8 mouse cellular contexts compared by ENCODE assay signal in the genomic region with DNA sequence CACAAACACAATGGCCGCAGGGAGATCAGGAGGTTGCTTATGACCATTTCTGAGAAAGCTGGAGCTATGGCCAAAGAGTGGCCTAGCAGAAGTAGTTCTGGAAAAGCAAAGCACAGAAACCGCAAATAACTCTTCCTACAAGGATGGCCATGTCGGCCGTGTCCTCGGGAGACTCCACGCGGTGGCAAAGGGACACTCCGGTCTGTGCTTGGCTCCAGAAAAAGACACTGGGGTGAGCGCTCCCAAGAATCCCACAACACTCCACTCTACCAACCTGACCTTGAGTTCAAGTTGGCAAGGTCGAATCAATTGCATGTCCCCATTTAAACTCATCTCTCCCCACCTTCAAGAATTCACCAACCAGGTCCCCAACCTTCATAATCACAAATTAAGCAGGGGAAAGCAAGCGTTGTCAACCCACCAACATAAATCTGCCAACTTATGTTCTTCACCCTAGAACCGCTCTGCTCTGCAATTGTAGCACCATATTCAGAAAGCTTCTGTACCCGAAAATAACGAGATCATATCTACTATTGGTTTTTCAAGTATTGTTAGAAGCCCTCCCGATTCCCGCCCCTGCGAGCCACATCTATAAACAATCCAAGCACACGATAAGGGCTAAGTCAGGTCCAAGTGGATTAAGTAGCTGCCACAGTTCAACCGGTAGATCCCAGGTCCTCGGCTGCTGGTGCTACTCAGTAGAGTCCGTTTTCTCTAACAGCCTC. TPM values are rescaled to one million over a fixed set of nuclear protein-coding genes. Genes with fewer than 3 reads are reported as not detected.
DNase-seq lines count a peak whose midpoint lies in the region; ATAC-seq and TF ChIP-seq lines count a peak whose summit lies in the region.

No protein-coding gene starts in this region.

- H3K4me1 ChIP-seq in lung, adult 2 months (ENCODE audit: control insufficient read depth, insufficient read depth, low read length), result peaks cover 4% of the 10 kb centered on the region; the same call in 1 of the 2 replicates
- H3K4me1 ChIP-seq in forebrain, postnatal 0 days (ENCODE audit: insufficient read depth), result 0 out of 2 replicates have a peak, but pooled peaks cover 6% of the 10 kb centered on the region
- peaks cover 7% of the 10 kb centered on the region; the same call in 1 of the 2 replicates for H3K4me1 ChIP-seq in intestine, embryonic 16.5 days (ENCODE audit: control insufficient read depth, insufficient read depth, low read length)
- H3K4me1 ChIP-seq in midbrain, embryonic 15.5 days, result peaks cover 30% of the 10 kb centered on the region

- no peak for TF ChIP-seq CTCF in lung, adult 2 months (IDR thresholded peaks at IDR 0.05; ENCODE audit: insufficient read depth, low read length)
- peak; percentile 14; the same call in 1 of the 2 replicates for TF ChIP-seq CTCF in forebrain, postnatal 0 days (IDR thresholded peaks at IDR 0.05; ENCODE audit: low read depth)

- H3K36me3 ChIP-seq in forebrain, postnatal 0 days (ENCODE audit: insufficient read depth), result no peaks in the 10 kb centered on the region
- no peaks in the 10 kb centered on the region for H3K36me3 ChIP-seq in intestine, embryonic 16.5 days (ENCODE audit: control insufficient read depth, insufficient read depth, low read length)
- no peaks in the 10 kb centered on the region for H3K36me3 ChIP-seq in midbrain, embryonic 15.5 days (replicated peaks)

- peak overlapping the region; percentile 75 for H3K4me3 ChIP-seq in lung, adult 2 months (replicated peaks; ENCODE audit: extremely low read depth, low read depth, low read length)
- peak overlapping the region; percentile 77 for H3K4me3 ChIP-seq in forebrain, postnatal 0 days (ENCODE audit: low read depth, low read length)
- peak overlapping the region; percentile 89 for H3K4me3 ChIP-seq in intestine, embryonic 16.5 days (ENCODE audit: low read length)
- H3K4me3 ChIP-seq in midbrain, embryonic 15.5 days, result peak overlapping the region; percentile 73

- no peaks in the 10 kb centered on the region for H3K9me3 ChIP-seq in forebrain, postnatal 0 days (ENCODE audit: low read length)
- H3K9me3 ChIP-seq in intestine, embryonic 16.5 days (ENCODE audit: control insufficient read depth, low read length), result no peaks in the 10 kb centered on the region
- no peaks in the 10 kb centered on the region for H3K9me3 ChIP-seq in midbrain, embryonic 15.5 days

- peak overlapping the region; percentile 95 for H3K27ac ChIP-seq in forebrain, postnatal 0 days (ENCODE audit: low read depth, low read length)
- peak overlapping the region; percentile 94 for H3K27ac ChIP-seq in intestine, embryonic 16.5 days (ENCODE audit: low read length)
- H3K27ac ChIP-seq in midbrain, embryonic 15.5 days, result peak overlapping the region; percentile 95; the same call in 1 of the 2 replicates

- H3K4me2 ChIP-seq in forebrain, postnatal 0 days (ENCODE audit: low read depth), result peak overlapping the region; percentile 91
- peak overlapping the region; percentile 93 for H3K4me2 ChIP-seq in intestine, embryonic 16.5 days (ENCODE audit: low read depth, low read length)
- H3K4me2 ChIP-seq in midbrain, embryonic 15.5 days, result peak overlapping the region; percentile 74

- TF ChIP-seq POLR2A in lung, adult 2 months (IDR thresholded peaks at IDR 0.05; ENCODE audit: borderline replicate concordance, extremely low read depth, low read depth, low read length), result no peak

- H3K27me3 ChIP-seq in forebrain, postnatal 0 days (ENCODE audit: insufficient read depth, low read length), result no peaks in the 10 kb centered on the region
- no peaks in the 10 kb centered on the region for H3K27me3 ChIP-seq in intestine, embryonic 16.5 days (replicated peaks; ENCODE audit: control insufficient read depth, insufficient read depth, low read length)
- H3K27me3 ChIP-seq in midbrain, embryonic 15.5 days (replicated peaks), result no peaks in the 10 kb centered on the region

- peak; percentile 19 for DNase-seq in lung, adult 2 months
- DNase-seq in lung, postnatal 36 days, result no peak
- peak; percentile 66 to 68 for DNase-seq in adrenal gland, postnatal 36 days
- DNase-seq in forebrain, postnatal 0 days, result peak; percentile 38
- no peak for DNase-seq in layer of hippocampus, postnatal 25 days (ENCODE audit: extremely low spot score in 1 of 2, low spot score in 1 of 2)

- WGBS in lung, adult 2 months, result 15% methylated on average over 21 of the region's 21 CpGs
- 6% methylated on average over 21 of the region's 21 CpGs for WGBS in forebrain, postnatal 0 days
- WGBS in intestine, embryonic 16.5 days, result 11% methylated on average over 21 of the region's 21 CpGs
- 13% methylated on average over 21 of the region's 21 CpGs for WGBS in midbrain, embryonic 15.5 days

- peak overlapping the region; percentile 77 for H3K9ac ChIP-seq in forebrain, postnatal 0 days
- peak overlapping the region; percentile 82 for H3K9ac ChIP-seq in intestine, embryonic 16.5 days (ENCODE audit: low read depth, low read length)
- H3K9ac ChIP-seq in midbrain, embryonic 15.5 days, result peak overlapping the region; percentile 59

- ATAC-seq in forebrain, postnatal 0 days, result no peak
- ATAC-seq in intestine, embryonic 16.5 days, result no peak; the same call in 1 of the 2 replicates
- ATAC-seq in midbrain, embryonic 15.5 days (replicated peaks), result no peak
- ATAC-seq in erythroid progenitor cell, adult 5-6 weeks (replicated peaks; ENCODE audit: low FRiP score, poor library complexity, severe bottlenecking), result no peak

RNA-seq across cellular contexts. Expression of a gene that starts 1.4 kb away (rescaled TPM):
- polyA plus RNA-seq in lung, adult 2 months (2012; rRNA removed), result 3.3 and 4.3 TPM in 2 replicates
- 1 to 10 TPM; 2.9 to 3.4 TPM for total RNA-seq in adrenal gland, postnatal 36 days (2021)
- 14.4 and 22.4 TPM in 2 replicates for total RNA-seq in forebrain, postnatal 0 days (2014; rRNA removed)
- 14.8 and 15.5 TPM in 2 replicates for polyA plus RNA-seq in forebrain, postnatal 0 days (2015; fragmentation: Nextera tagmentation; extraction: Ambion mirVana)
- polyA plus RNA-seq in intestine, embryonic 16.5 days (2015; fragmentation: Nextera tagmentation; extraction: Ambion mirVana), result 4.7 and 6.0 TPM in 2 replicates
- polyA plus RNA-seq in midbrain, embryonic 15.5 days (2015; fragmentation: Nextera tagmentation; extraction: Ambion mirVana), result 9.5 and 9.7 TPM in 2 replicates
- 10 to 100 TPM; 13.9 to 14.9 TPM for total RNA-seq in layer of hippocampus, postnatal 25 days (2021)
- total RNA-seq in erythroid progenitor cell, adult 5-6 weeks (2015; ENCODE audit: low replicate concordance), result 5.4 TPM in 2 replicates
- total RNA-seq in erythroid progenitor cell, adult 5-6 weeks (2017; ENCODE audit: low replicate concordance), result 2.6 and 3.9 TPM in 2 replicates

RNA-seq across cellular contexts. Expression of a gene that starts 16.8 kb away (rescaled TPM):
- 3.6 and 4.7 TPM in 2 replicates for polyA plus RNA-seq in lung, adult 2 months (2012; rRNA removed)
- 1 to 10 TPM; 4.9 to 7.8 TPM for total RNA-seq in adrenal gland, postnatal 36 days (2021)
- 40.2 and 43.4 TPM in 2 replicates for total RNA-seq in forebrain, postnatal 0 days (2014; rRNA removed)
- polyA plus RNA-seq in forebrain, postnatal 0 days (2015; fragmentation: Nextera tagmentation; extraction: Ambion mirVana), result 48.2 and 52.3 TPM in 2 replicates
- 11.9 and 12.2 TPM in 2 replicates for polyA plus RNA-seq in intestine, embryonic 16.5 days (2015; fragmentation: Nextera tagmentation; extraction: Ambion mirVana)
- 30.1 and 30.9 TPM in 2 replicates for polyA plus RNA-seq in midbrain, embryonic 15.5 days (2015; fragmentation: Nextera tagmentation; extraction: Ambion mirVana)
- total RNA-seq in layer of hippocampus, postnatal 25 days (2021), result 10 to 100 TPM; 22.4 to 24.8 TPM
- 3.2 and 3.8 TPM in 2 replicates for total RNA-seq in erythroid progenitor cell, adult 5-6 weeks (2015; ENCODE audit: low replicate concordance)
- 0.26 and 2.6 TPM in 2 replicates for total RNA-seq in erythroid progenitor cell, adult 5-6 weeks (2017; ENCODE audit: low replicate concordance)

RNA-seq across cellular contexts. Expression of a gene that starts 44.7 kb away (rescaled TPM):
- polyA plus RNA-seq in lung, adult 2 months (2012; rRNA removed), result 1.3 and 2.2 TPM in 2 replicates
- 1 to 10 TPM; 5.0 to 5.8 TPM for total RNA-seq in adrenal gland, postnatal 36 days (2021)
- 3.9 and 6.0 TPM in 2 replicates for total RNA-seq in forebrain, postnatal 0 days (2014; rRNA removed)
- 3.1 and 3.2 TPM in 2 replicates for polyA plus RNA-seq in forebrain, postnatal 0 days (2015; fragmentation: Nextera tagmentation; extraction: Ambion mirVana)
- 14.2 and 14.8 TPM in 2 replicates for polyA plus RNA-seq in intestine, embryonic 16.5 days (2015; fragmentation: Nextera tagmentation; extraction: Ambion mirVana)
- 5.2 and 6.2 TPM in 2 replicates for polyA plus RNA-seq in midbrain, embryonic 15.5 days (2015; fragmentation: Nextera tagmentation; extraction: Ambion mirVana)
- total RNA-seq in layer of hippocampus, postnatal 25 days (2021), result 1 to 10 TPM; 2.4 to 2.5 TPM
- 83.4 and 100 TPM in 2 replicates for total RNA-seq in erythroid progenitor cell, adult 5-6 weeks (2015; ENCODE audit: low replicate concordance)
- total RNA-seq in erythroid progenitor cell, adult 5-6 weeks (2017; ENCODE audit: low replicate concordance), result 98.9 and 131 TPM in 2 replicates

RNA-seq across cellular contexts. Expression of a gene that starts 49.4 kb away (rescaled TPM):
- 4.1 and 5.5 TPM in 2 replicates for polyA plus RNA-seq in lung, adult 2 months (2012; rRNA removed)
- 10 to 100 TPM; 12.5 to 23.2 TPM for total RNA-seq in adrenal gland, postnatal 36 days (2021)
- total RNA-seq in forebrain, postnatal 0 days (2014; rRNA removed), result 17.0 and 19.5 TPM in 2 replicates
- polyA plus RNA-seq in forebrain, postnatal 0 days (2015; fragmentation: Nextera tagmentation; extraction: Ambion mirVana), result 12.3 and 14.4 TPM in 2 replicates
- 14.1 and 15.7 TPM in 2 replicates for polyA plus RNA-seq in intestine, embryonic 16.5 days (2015; fragmentation: Nextera tagmentation; extraction: Ambion mirVana)
- polyA plus RNA-seq in midbrain, embryonic 15.5 days (2015; fragmentation: Nextera tagmentation; extraction: Ambion mirVana), result 16.7 and 18.5 TPM in 2 replicates
- total RNA-seq in layer of hippocampus, postnatal 25 days (2021), result 10 to 100 TPM; 32.9 to 33.5 TPM
- total RNA-seq in erythroid progenitor cell, adult 5-6 weeks (2015; ENCODE audit: low replicate concordance), result 1.1 and 2.1 TPM in 2 replicates
- total RNA-seq in erythroid progenitor cell, adult 5-6 weeks (2017; ENCODE audit: low replicate concordance), result 1.2 TPM in 1 of 2 replicates, not detected in the other

Comparison
In these comparisons a context has a peak if more than half of its experiments do, and no peak if none do; other contexts are left out.
1. DNase-seq: peak in lung, adult 2 months (single experiment), adrenal gland, postnatal 36 days (2 of 2) and forebrain, postnatal 0 days (single experiment); none in lung, postnatal 36 days (single experiment) and layer of hippocampus, postnatal 25 days (0 of 2).
2. RNA of a gene that starts 44.7 kb away (total RNA-seq): 83.4 to 131 TPM in erythroid progenitor cell, adult 5-6 weeks; 3.9 to 6.0 TPM in forebrain, postnatal 0 days, 5.0 to 5.8 TPM in adrenal gland, postnatal 36 days and 2.4 to 2.5 TPM in layer of hippocampus, postnatal 25 days; every median in the first group is over 10 times any median in the second.
3. Peak in every context shown above with its lines, with median percentiles within 50 percentile points of each other: H3K4me3 ChIP-seq, H3K27ac ChIP-seq, H3K4me2 ChIP-seq and H3K9ac ChIP-seq.